Comparison of ENCODE assay signal across 17 mouse cellular contexts in genomic region chr8:11258517-11259136, GRCm38 (mm10). TPM values are rescaled to one million over a fixed set of nuclear protein-coding genes. Genes with fewer than 3 reads are reported as not detected.
DNase-seq lines count a peak whose midpoint lies in the region; ATAC-seq and TF ChIP-seq lines count a peak whose summit lies in the region.
"Had no signal": no experiment of that assay in that cellular context is flagged by ENCODE, and none has a peak within 500 bp of the region (broad histone marks: within the 10 kb centered on the region; RNA-seq: fewer than 3 reads in every experiment).

No protein-coding gene starts in this region.

- H3K4me1 ChIP-seq in heart, embryonic 12.5 days (replicated peaks): peaks cover 81% of the 10 kb centered on the region
- H3K4me1 ChIP-seq: midbrain, embryonic 12.5 days had no signal

- H3K4me2 ChIP-seq in heart, embryonic 12.5 days: no peak overlapping the region
- H3K4me2 ChIP-seq: heart, embryonic 13.5 days; hindbrain, embryonic 15.5 days; lung, embryonic 14.5 days; midbrain, embryonic 12.5 days had no signal

- 11% methylated on average over 2 of the region's 2 CpGs for WGBS in heart, embryonic 12.5 days

- TF ChIP-seq CTCF in C2C12 (IDR thresholded peaks at IDR 0.05; ENCODE audit: control insufficient read depth, insufficient read depth, insufficient read length): no peak

- H3ac ChIP-seq in C2C12 (ENCODE audit: control insufficient read depth, insufficient read length, low read depth): no peak overlapping the region

- peaks cover 7% of the 10 kb centered on the region for H3K79me3 ChIP-seq in C2C12 (ENCODE audit: low read depth)

- no peaks in the 10 kb centered on the region for H3K36me3 ChIP-seq in C2C12 (ENCODE audit: control insufficient read depth, insufficient read depth)
- H3K36me3 ChIP-seq in heart, embryonic 12.5 days: no peaks in the 10 kb centered on the region
- H3K36me3 ChIP-seq: heart, embryonic 13.5 days; hindbrain, embryonic 15.5 days; midbrain, embryonic 12.5 days had no signal

- intact Hi-C loops in heart, postnatal 36 days (cut with DNase I): loop anchor here (10.0 kb wide), 1 partner anchor 296 kb away; the partner anchor contains the start of genes Cars2 and Ing1

- H3K79me2 ChIP-seq in C2C12 (ENCODE audit: control insufficient read depth, insufficient read depth): peaks cover 58% of the 10 kb centered on the region

- ATAC-seq in heart, embryonic 12.5 days (ENCODE audit: insufficient number of reproducible peaks, low FRiP score): no peak
- ATAC-seq: activated CD4-positive, CD25-positive, alpha-beta regulatory T cell, adult 4 months; intestine, postnatal 0 days had no signal

- no peaks in the 10 kb centered on the region for H3K27me3 ChIP-seq in C2C12 (ENCODE audit: control insufficient read depth, insufficient read depth, insufficient read length)
- H3K27me3 ChIP-seq in heart, embryonic 12.5 days (replicated peaks): no peaks in the 10 kb centered on the region
- H3K27me3 ChIP-seq: heart, embryonic 13.5 days; hindbrain, embryonic 15.5 days; midbrain, embryonic 12.5 days had no signal

- DNase-seq in heart, adult 8-10 months (ENCODE audit: low spot score): peak; percentile 70
- no peak for DNase-seq in heart, postnatal 36 days
- peak; percentile 57 for DNase-seq in 3134 (ENCODE audit: extremely low read depth, insufficient read length, low spot score)
- DNase-seq in thymus, postnatal 10 days (ENCODE audit: low spot score in 2 of 2): no peak
- DNase-seq in retina, postnatal 1 day: no peak
- DNase-seq: cerebellum, adult 9-10 months; liver; lung, embryonic 14.5 days had no signal

- H3K9me3 ChIP-seq in heart, embryonic 12.5 days (replicated peaks): no peaks in the 10 kb centered on the region
- H3K9me3 ChIP-seq: heart, embryonic 13.5 days; hindbrain, embryonic 15.5 days; midbrain, embryonic 12.5 days had no signal

- no peak overlapping the region for H3K9ac ChIP-seq in heart, embryonic 12.5 days
- H3K9ac ChIP-seq: heart, embryonic 13.5 days; hindbrain, embryonic 15.5 days; lung, embryonic 14.5 days; midbrain, embryonic 12.5 days had no signal

- no peak overlapping the region for H3K4me3 ChIP-seq in C2C12 (ENCODE audit: insufficient read depth, poor library complexity, severe bottlenecking)
- no peak overlapping the region for H3K4me3 ChIP-seq in heart, embryonic 12.5 days
- H3K4me3 ChIP-seq: heart, embryonic 13.5 days; hindbrain, embryonic 15.5 days; midbrain, embryonic 12.5 days had no signal

- H3K27ac ChIP-seq in heart, embryonic 12.5 days (ENCODE audit: poor library complexity, severe bottlenecking): 0 out of 2 replicates have a peak overlapping the region, but pooled peaks have one; percentile 38
- H3K27ac ChIP-seq: hindbrain, embryonic 15.5 days; macrophage; midbrain, embryonic 12.5 days had no signal

TF ChIP-seq in C2C12, 6 proteins besides CTCF, POLR2A, EP300 and RAD21:
- TF ChIP-seq FOSL1 (IDR thresholded peaks at IDR 0.05; ENCODE audit: insufficient read depth, low read length, poor library complexity, severe bottlenecking) (peak; percentile 66), CEBPB (IDR thresholded peaks at IDR 0.05; ENCODE audit: low read depth) (no peak), USF1 (IDR thresholded peaks at IDR 0.05; ENCODE audit: low read depth) (no peak), MAX (IDR thresholded peaks at IDR 0.05) (peak; percentile 58), MYOG (IDR thresholded peaks at IDR 0.05; ENCODE audit: control insufficient read depth, extremely low read depth, insufficient read length) (no peak), MYOD1 (IDR thresholded peaks at IDR 0.05; ENCODE audit: control insufficient read depth, insufficient read length, low read depth) (peak; percentile 98)

RNA-seq across cellular contexts. Expression of gene Col4a2, which starts 54.0 kb away (rescaled TPM):
- 100 to 1,000 TPM in 3 of 4 experiments, 10 to 100 TPM in 1; 93.1 to 141 (median 113) TPM for total RNA-seq in heart, adult 8-10 months (2022)
- 100 to 1,000 TPM; 228 to 282 TPM for total RNA-seq in heart, postnatal 36 days (2021)
- polyA plus RNA-seq in C2C12 (2012; fragmentation: generic; extraction: Trizol): 68.8 TPM
- 117 and 129 TPM in 2 replicates for polyA plus RNA-seq in heart, embryonic 12.5 days (2016; fragmentation: Nextera tagmentation; extraction: Ambion mirVana)
- total RNA-seq: neutrophil, adult 5-6 weeks had no signal
- polyA plus RNA-seq: activated CD4-positive, CD25-positive, alpha-beta regulatory T cell, adult 4 months had no signal

RNA-seq across cellular contexts. Expression of gene Col4a1, which starts 54.0 kb away (rescaled TPM):
- 100 to 1,000 TPM; 136 to 221 (median 183) TPM for total RNA-seq in heart, adult 8-10 months (2022)
- total RNA-seq in heart, postnatal 36 days (2021): 100 to 1,000 TPM; 371 to 526 TPM
- 74.7 TPM for polyA plus RNA-seq in C2C12 (2012; fragmentation: generic; extraction: Trizol)
- polyA plus RNA-seq in heart, embryonic 12.5 days (2016; fragmentation: Nextera tagmentation; extraction: Ambion mirVana): 240 and 249 TPM in 2 replicates
- total RNA-seq: neutrophil, adult 5-6 weeks had no signal
- polyA plus RNA-seq: activated CD4-positive, CD25-positive, alpha-beta regulatory T cell, adult 4 months had no signal

Comparison
In these comparisons a context has a peak if more than half of its experiments do, and no peak if none do; other contexts are left out.
1. DNase-seq: peak in heart, adult 8-10 months (single experiment) and 3134 (single experiment); none in heart, postnatal 36 days (0 of 2), thymus, postnatal 10 days (0 of 2) and retina, postnatal 1 day (single experiment).